Mouse (Mus musculus) right cerebral cortex, adult 2 months (tissue): ENCODE measurements around the gene Klf13.

Source experiments
- DNase-seq, 2 experiments: peaks; one replicate each; pipeline ENCODE4 v3.0.0; 2021 to 2022; ENCODE audit warnings: low spot score in 2 of 2

The Klf13 gene

DNA sequence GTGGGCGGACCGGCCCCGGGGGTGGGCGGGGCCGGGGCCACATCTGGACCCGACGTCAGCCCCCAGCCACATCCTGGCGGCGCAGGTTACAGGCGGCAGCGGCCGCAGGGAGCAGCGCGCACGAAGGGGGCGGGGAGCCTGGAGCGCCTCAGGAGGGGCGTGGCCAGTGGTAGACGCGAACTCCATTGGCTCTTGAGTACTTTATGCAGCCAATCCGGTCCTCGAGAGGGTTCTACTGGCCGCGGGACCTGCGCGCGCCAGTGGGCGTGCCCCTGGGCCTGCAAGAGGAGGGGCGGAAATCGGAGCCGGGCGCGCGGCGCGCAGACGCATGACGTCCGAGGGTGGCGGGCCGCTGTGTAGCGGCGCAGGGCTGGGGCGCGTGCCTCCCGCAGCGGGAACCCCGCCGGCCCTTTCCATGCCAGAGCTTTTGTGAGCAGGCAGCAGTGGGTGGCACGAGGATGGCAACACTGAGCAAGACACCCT lies at the start of gene Klf13:
TSS of gene Klf13 (minus strand) at position 2 of the 483 bp plus-strand sequence.
- DNase-seq = peak; percentile 96 to 97

GRCm38 (mm10) chr7:63988391-63988790 lies 49.7 kb upstream of the Klf13 start:
- DNase-seq = no peak

DNA sequence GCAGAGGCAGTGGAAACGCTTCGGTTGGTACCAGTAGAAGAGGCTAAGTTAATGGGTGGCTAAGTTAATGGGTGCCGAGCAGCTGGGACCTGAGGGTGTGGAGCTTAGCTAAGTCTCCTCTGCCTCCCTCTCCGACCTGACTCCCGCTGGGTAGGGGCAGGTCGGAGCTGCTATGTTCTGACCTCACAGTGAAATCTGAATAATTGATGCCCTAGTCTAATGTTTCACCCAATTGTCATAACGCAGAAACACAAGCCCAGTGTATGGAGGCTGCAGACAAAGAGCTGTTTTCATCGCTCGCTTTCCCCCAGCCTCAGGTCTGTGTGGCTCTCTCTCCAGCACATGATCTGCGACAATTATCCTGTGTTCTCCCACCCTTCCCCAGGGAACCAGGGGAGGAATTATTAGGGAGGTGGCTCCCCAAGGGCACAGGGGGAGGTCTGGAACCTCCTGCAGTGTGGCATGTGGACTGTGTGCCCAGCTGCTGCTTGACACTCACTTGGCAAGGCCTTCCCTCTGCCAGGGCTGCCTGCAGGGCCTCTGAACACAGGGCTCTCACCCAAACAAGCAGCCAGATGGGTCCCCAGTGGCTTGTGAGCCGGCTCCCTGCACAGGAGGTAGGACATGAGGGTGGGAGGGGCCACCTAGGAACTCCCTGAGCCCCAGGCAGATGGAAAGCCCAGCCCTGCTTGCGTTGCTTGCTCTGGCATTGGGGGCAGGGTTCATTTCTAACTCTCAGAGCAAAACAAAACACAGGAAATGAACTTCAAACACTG lies 47.9 kb upstream of the Klf13 start:
- peak in 1 of 2 experiments; percentile 45 for DNase-seq

DNA sequence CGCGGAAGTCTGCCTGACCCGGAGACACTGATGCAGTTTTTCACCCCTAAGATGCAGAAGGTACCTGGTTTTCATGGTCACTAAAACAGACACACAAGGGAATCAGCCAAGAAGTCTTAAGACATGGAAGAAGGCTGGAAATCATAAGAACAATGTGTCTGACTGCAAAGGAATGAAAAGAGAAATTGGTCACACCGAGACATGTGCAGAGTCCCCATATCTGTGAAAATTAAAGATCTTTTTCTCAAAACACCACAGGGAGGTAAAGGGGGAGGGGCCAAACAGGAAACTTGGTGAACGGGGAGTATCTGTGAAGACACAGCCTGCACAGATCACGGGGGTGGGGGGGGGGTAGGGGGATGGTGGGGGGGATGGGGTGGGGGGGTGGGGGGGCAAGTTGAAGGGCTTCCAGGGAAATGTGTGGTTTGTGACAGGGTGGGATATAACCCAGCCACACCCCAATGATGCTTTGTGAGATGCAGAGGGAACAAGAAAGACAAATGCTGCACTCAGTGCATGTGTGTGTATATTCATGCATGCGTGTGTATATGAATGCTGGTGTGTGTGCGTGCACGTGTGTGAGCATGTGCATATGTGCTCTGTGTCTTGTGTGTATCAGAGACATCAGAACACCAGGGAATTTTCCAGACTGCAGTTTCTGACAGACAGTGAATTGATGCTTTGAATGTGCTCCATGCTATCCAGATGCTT lies 47.1 kb upstream of the Klf13 start:
- DNase-seq = no peak

DNA sequence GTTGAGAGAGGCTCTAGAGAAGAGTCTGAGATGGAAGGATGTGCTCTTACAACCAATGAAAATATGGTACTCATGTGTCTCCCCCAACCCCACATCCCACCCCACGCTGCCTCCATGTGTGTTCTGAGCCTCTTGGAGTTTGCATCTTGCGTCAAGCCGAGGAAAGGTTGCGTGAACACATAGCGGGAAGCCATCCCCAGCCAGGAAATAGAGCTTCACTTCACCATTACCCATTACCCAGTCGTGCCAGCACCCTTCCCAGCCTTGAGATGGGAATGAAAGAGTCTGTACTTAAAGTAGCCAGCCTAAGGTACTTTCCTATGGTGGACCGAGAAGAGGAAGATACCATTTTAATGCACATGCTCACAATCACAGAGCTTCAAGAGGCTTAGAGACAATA lies 46.6 kb upstream of the Klf13 start:
- no peak for DNase-seq

- no peak for DNase-seq
Measured at GRCm38 (mm10) chr7:63984329-63984728, 45.6 kb upstream of the Klf13 start.

GRCm38 (mm10) chr7:63977631-63978030 lies 38.9 kb upstream of the Klf13 start:
- no peak for DNase-seq

DNA sequence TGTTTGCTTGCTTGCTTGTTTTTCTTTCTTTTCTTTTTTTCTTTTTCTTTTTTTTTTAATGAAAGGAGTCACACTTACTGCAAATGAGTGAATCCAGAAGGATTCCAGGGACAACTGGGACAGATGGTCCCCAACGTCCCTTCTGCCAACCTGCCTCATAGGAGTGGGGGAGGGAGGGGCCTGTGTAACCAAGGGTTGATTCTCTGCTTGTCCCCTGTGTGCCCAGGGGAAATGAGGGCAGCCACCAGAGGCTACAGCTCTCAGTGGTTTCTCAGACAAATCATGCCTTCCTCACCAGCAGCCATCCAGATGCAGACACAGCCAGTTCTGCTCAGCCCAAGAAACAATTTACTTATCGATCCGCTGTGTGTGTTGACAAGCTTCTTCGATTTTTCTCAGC lies 32.3 kb upstream of the Klf13 start:
- DNase-seq = no peak

DNA sequence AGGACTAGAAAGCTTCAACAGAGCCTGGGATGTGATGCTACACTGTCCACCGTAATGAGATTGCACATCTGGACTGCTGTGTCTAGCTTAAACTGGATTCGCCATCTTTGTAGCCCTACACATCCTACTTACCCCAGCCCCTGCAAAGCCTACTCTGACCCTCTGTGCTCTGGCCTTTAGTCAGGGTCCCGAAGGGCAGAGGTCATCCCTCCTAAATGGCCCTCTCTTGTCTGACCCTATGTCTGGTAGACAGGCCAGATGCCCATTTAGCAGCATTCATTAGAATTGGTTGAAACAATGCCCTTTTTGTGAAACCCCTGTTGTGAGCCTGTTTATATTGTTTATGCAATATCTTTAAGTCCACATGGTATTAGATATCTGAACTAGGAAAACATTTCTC lies 31.2 kb upstream of the Klf13 start:
- no peak for DNase-seq

GRCm38 (mm10) chr7:63965635-63966418 lies 27.1 kb upstream of the Klf13 start:
- no peak for DNase-seq

GRCm38 (mm10) chr7:63965135-63965534 lies 26.4 kb upstream of the Klf13 start:
- peak; percentile 53 to 75 for DNase-seq

DNA sequence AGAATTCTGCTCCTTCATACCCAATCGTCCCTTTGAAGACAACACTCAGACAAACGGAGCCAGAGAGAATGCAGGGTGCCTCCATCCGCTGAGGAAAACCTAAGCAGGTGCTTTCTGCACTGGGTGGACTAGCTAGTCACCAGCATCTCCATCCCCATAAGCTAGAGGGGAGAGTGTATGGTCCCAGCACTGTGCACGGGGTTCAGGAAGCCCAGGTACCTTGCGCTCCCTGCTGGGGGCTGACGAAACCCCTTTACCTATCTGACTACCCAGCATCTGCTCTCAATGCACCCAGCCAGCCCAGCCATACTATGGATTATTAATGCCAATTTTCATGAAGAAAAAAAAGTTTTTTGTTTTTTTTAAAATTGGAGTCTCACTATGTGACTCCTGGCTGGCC lies 25.4 kb upstream of the Klf13 start:
- no peak for DNase-seq

DNA sequence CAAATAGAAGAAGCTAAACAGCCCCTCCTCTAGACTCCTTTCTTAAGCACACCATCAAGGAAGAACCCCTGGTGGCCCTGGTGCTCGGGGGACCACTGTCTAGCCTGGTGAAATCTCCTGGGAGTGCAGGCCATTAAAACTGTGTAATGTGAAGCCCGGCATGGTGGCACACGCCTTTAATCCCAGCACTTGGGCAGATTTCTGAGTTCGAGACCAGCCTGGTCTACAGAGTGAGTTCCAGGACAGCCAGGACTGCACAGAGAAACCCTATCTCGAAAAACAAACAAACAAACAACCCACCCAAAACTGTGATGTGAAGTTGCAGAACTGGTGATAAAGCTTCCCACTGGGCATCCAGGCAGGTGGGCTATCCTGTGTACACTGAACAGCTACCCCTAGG lies 24.9 kb upstream of the Klf13 start:
- DNase-seq = no peak

GRCm38 (mm10) chr7:63957872-63958640 lies 19.3 kb upstream of the Klf13 start:
- peak; percentile 46 to 50 for DNase-seq

DNA sequence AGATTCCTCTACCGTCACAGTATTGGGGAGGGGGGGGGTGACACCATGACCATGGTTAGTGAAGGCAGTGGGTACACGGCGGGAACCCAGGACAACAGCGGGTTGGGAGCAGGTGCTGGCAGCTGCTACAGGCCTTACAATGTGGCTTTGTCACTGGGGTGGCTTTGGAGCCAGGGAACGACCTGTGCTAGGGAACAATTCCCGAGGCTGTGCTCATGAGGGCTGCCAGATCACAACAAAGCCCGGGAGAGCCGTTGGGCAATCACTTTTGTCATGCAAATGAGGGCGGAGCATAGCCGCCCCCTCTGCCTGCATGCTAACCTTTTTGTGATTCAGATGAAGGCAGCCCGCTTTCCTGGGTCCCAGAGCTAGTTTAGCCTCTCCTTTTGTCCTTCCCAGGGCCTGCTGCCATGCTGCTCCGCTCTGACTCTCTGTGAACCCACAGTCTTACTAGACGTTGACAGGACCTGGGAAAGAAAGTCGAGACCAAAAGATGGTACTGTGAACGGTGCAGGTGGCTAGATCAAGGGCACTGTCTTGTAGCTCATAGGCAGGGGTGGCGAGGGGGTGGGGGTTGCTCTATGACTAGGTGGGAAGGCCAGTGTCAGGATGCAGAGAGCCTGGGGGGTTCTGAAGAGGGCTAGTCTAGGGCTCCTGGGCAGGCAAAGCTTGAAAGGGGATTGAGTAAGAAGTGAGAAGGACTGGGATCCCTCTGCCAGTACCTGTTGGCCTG lies 18.4 kb upstream of the Klf13 start:
- DNase-seq = peak in 1 of 2 experiments; percentile 57

DNA sequence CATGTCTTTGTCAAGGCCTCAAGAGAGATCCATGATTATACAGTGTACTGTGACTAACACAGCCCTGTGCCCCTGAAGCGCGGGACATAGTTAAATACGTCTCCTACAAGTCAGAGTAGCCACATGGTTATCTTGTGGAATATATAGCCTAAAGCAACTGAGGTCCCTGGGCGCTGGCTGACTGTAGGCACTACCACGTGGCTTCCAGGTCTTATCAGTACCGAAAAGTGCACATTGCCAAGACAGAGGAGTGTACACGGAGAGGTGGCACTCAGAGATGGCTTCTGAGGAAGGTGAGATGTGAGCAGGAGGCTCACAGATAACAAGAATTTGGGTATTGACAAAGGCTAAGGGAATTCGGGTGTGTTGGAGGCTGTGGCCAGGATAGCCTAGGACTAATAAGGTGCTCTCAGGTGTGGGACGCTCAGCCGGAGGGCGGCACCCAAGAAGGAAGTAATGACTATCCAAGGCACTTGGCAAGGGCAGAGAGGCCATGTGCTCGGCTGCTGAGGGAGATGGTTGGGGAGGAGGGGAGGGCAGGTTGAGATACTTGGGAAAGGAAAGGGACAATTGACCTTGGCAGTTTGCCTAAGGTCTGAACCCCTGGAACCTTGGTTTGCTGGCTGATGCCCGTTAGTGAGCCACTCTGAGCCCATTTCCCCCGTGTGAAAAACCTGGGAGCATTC lies 17.6 kb upstream of the Klf13 start:
- no peak for DNase-seq

DNA sequence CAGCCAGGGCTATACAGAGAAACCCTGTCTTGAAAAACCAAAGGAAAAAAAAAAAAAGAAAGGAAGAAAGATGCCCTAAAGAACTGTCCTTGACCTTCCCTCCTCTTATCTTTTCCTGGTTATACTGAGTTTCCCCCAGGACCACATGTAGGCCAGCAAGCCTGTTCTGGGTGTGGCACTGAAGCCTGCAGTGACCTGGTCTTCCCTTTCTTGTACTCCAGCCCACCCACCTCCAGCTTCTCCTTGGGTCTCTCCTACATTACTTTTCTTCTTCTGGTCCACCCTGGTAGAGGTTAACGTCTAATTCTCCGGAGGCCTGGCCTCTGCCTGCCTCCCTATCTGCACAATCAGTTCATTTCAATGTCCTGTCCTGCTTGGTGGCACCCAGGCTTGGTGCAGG lies 16.7 kb upstream of the Klf13 start:
- DNase-seq = no peak

DNA sequence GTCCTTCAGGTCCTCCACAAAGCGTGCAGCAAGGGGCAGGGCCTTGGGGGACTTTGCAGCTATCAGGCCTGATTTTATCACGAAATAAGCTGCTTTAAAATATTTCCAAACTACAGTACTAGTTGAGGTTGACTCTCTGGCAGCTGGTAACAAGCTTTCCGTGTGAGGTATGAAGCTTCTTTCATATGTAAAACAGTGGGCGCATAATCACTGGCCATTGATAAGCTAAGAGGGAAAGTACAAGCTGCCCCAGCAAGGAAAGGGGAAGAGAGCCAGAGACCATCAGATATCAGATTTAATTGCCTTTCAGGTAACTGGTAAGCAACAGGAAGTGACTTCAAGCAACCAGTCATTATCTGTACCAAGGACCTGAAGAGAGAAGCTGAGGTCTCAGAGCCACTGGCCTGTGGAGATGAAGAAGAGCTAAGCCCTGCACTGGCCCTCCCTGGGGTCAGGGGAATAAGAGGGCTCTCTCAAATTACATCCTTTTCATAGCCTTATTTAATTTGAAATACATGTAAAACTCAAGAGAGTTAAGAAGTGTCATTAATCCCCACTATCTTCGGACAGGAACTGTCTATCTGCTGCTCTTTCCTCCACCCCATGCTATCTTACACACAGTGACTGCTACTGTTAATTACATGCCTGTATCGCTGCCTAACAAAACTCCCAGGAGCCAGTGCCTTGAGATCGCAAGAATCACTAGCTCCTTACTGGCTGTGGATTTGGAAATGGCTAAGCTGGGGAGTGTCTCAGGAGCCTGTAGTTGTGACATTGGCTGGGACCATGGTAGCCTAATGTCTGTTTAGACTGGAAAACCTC lies 13.6 kb upstream of the Klf13 start:
- no peak for DNase-seq

DNA sequence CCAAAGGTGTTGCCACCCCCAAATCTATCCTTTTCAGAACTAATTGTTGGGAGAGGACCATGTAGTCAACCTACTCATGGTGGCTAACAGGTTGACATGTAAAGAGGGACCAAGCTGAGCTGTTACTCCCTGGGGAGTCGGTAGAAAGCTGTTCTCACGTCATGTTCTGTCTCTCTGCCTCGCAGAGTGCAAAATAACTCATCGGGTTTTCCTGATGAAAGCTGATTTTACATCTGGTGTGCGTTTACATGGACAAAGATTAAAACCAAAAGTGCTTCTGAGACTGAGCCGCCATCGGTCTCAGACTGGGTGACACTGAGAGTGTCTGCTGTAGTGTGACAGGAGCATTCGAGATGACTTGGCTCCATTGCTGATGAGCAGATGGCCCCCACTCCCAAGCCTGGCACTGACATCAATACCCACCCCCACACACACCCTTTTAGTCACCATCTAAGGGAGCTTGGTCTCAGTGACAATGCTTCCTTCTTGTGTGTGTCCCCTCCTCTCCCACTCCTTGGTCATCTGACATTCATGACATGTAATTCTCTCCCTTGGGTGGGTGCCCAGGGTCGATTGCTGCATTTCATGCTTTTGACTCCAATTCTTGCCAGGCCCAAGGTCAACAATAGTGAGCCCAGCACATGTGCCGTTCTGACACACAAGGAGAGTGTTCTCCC lies 12.4 kb upstream of the Klf13 start:
- peak in 1 of 2 experiments; percentile 43 for DNase-seq
